9 mouse cellular contexts compared by ENCODE assay signal in the genomic region with DNA sequence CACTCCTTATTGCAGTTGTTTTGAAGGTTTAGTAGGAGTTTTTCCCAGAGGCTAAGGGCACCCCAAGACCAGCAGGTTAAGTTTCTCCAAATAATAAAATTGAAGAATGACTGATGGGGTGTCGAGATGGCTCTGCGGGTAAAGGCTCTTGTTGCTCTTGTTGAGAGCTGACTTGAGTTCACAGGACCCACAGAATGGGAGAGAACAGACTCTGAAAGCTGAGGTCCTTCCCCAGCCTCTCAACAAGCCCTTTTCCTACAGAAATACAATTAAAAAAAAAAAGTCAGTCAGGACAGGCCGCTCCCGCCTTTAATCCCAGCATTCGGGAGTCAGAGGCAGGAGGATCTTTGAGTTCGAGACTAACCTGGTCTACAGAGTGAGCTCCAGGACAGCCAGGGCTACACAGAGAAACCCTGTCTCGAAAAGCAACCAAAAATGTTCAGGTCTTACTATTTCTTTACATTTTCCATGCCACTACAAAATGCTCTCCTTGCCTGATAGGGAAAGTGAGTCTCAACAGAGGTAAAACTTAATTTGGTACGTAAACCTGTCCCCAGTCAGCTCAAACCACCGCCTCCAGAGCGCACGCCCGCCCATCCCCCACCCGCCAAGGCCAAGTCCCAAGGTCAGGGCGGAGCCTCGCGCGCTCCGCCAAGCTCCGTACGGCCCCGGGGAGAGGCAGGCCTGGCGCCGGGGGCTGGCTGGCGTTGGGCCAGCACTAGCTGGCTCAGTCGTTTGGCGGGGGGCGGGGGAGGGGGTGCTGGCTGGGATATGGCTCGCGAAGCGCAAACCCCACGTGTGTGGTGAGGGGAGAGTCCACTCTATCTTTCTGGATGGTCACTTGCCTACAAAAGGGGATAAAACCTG. TPM values are rescaled to one million over a fixed set of nuclear protein-coding genes. Genes with fewer than 3 reads are reported as not detected.
DNase-seq lines count a peak whose midpoint lies in the region; ATAC-seq and TF ChIP-seq lines count a peak whose summit lies in the region.
"Had no signal": no experiment of that assay in that cellular context is flagged by ENCODE, and none has a peak within 500 bp of the region (broad histone marks: within the 10 kb centered on the region; RNA-seq: fewer than 3 reads in every experiment).

No protein-coding gene starts in this region.

- 3% methylated on average over 31 of the region's 31 CpGs for WGBS in lung, embryonic 14.5 days

- peak overlapping the region; percentile 37 for H3K9ac ChIP-seq in lung, embryonic 14.5 days

- H3K4me2 ChIP-seq in lung, embryonic 14.5 days, result peak overlapping the region; percentile 59

- H3K27ac ChIP-seq in lung, embryonic 14.5 days (ENCODE audit: low read depth), result peak overlapping the region; percentile 95

- no peak for TF ChIP-seq CTCF in lung, embryonic 14.5 days (IDR thresholded peaks at IDR 0.05; ENCODE audit: low read depth)

- no peaks in the 10 kb centered on the region for H3K9me3 ChIP-seq in lung, embryonic 14.5 days (ENCODE audit: low read depth, low read length)

- peaks cover 2% of the 10 kb centered on the region; the same call in 1 of the 2 replicates for H3K36me3 ChIP-seq in lung, embryonic 14.5 days (ENCODE audit: insufficient read depth)

- no peaks in the 10 kb centered on the region for H3K27me3 ChIP-seq in lung, embryonic 14.5 days (ENCODE audit: insufficient read depth, low read length)

- peaks cover 33% of the 10 kb centered on the region for H3K4me1 ChIP-seq in lung, embryonic 14.5 days (ENCODE audit: insufficient read depth)

- H3K4me3 ChIP-seq in lung, embryonic 14.5 days (ENCODE audit: low read depth, low read length), result peak overlapping the region; percentile 14

- ATAC-seq in cerebellum, adult (ENCODE audit: insufficient number of reproducible peaks, low FRiP score, low TSS enrichment), result no peak
- ATAC-seq in lung, embryonic 14.5 days (ENCODE audit: insufficient read depth), result peak; percentile 2; the same call in 1 of the 2 replicates

- peak; percentile 70 for DNase-seq in cerebellum, adult 11 months
- peak; percentile 81 to 90 for DNase-seq in cerebellum, postnatal 25 days
- DNase-seq in gastrocnemius, postnatal 25 days, result peak; percentile 77
- peak; percentile 73 for DNase-seq in kidney, adult 11 months
- peak; percentile 91 for DNase-seq in lung, embryonic 14.5 days
- peak; percentile 65 for DNase-seq in retina, adult 2 months (ENCODE audit: low read depth, low spot score)
- DNase-seq in urinary bladder, postnatal 14 days (ENCODE audit: low spot score), result peak; percentile 74

RNA-seq across cellular contexts. Expression of a gene that starts 2.5 kb away (rescaled TPM):
- 10 to 100 TPM; 54.5 to 68.6 TPM for total RNA-seq in gastrocnemius, postnatal 25 days (2021)
- polyA plus RNA-seq in lung, embryonic 14.5 days (2014; fragmentation: Nextera tagmentation; extraction: Ambion mirVana), result 70.1 and 72.9 TPM in 2 replicates

RNA-seq across cellular contexts. Expression of a gene that starts 7.0 kb away (rescaled TPM):
- total RNA-seq in gastrocnemius, postnatal 25 days (2021), result not detected
- 0.04 TPM in 1 of 2 replicates, not detected in the other for polyA plus RNA-seq in lung, embryonic 14.5 days (2014; fragmentation: Nextera tagmentation; extraction: Ambion mirVana)

RNA-seq across cellular contexts. Expression of a gene that starts 22.1 kb away (rescaled TPM):
- not detected for total RNA-seq in gastrocnemius, postnatal 25 days (2021)
- polyA plus RNA-seq in lung, embryonic 14.5 days (2014; fragmentation: Nextera tagmentation; extraction: Ambion mirVana), result not detected in 2 replicates
- polyA plus RNA-seq: C2C12 had no signal

RNA-seq across cellular contexts. Expression of a gene that starts 23.2 kb away (rescaled TPM):
- total RNA-seq in gastrocnemius, postnatal 25 days (2021), result 10 to 100 TPM; 57.7 to 66.0 TPM
- 305 and 327 TPM in 2 replicates for polyA plus RNA-seq in lung, embryonic 14.5 days (2014; fragmentation: Nextera tagmentation; extraction: Ambion mirVana)

RNA-seq across cellular contexts. Expression of a gene that starts 27.3 kb away (rescaled TPM):
- 1 to 10 TPM; 1.6 to 2.3 TPM for total RNA-seq in gastrocnemius, postnatal 25 days (2021)
- polyA plus RNA-seq in lung, embryonic 14.5 days (2014; fragmentation: Nextera tagmentation; extraction: Ambion mirVana), result 0.17 and 0.23 TPM in 2 replicates
